Mouse (Mus musculus) midbrain, postnatal 0 days (tissue): Measurements from ENCODE around the gene Sertm1. TPM values are rescaled to one million over a fixed set of nuclear protein-coding genes. Genes with fewer than 3 reads are reported as not detected.

Source experiments
- ATAC-seq: fragments of 200-750 bp; cut with Nextera tagmentation; 2 replicates; pipeline ENCODE4 v1.8.0; 2017; ENCODE audit warnings: moderate number of reproducible peaks, mild to moderate bottlenecking, moderate TSS enrichment, moderate library complexity; ENCODE audit not compliant: low FRiP score
- DNase-seq: peaks from one replicate; pipeline ENCODE4 v3.0.0-alpha.2; 2015; ENCODE audit warnings: low spot score
- H3K27ac ChIP-seq: fragments of 300-500 bp; sonication (generic); 2 replicates; pipeline ENCODE4 v1.5.1; 2014; ENCODE audit warnings: low read depth, mild to moderate bottlenecking, low read length, mixed read lengths
- H3K27me3 ChIP-seq: fragments of 300-500 bp; sonication (generic); 2 replicates; pipeline ENCODE4 v1.6.1; 2014; ENCODE audit warnings: low read length, control low read depth, mixed read lengths; ENCODE audit not compliant: insufficient read depth
- H3K36me3 ChIP-seq: fragments of 300-500 bp; sonication (generic); 2 replicates; pipeline ENCODE4 v1.6.1; 2014; ENCODE audit warnings: low read length, control low read depth, mixed read lengths; ENCODE audit not compliant: insufficient read depth
- H3K4me1 ChIP-seq: fragments of 300-500 bp; sonication (generic); 2 replicates; pipeline ENCODE4 v1.6.1; 2014; ENCODE audit warnings: mild to moderate bottlenecking, control low read depth, antibody characterized with exemption, low read length, mixed read lengths; ENCODE audit not compliant: insufficient read depth
- H3K4me2 ChIP-seq: fragments of 300-500 bp; sonication (generic); 2 replicates; pipeline ENCODE4 v1.6.1; 2014; ENCODE audit warnings: low read depth, mild to moderate bottlenecking, low read length, mixed read lengths; ENCODE audit not compliant: poor library complexity, severe bottlenecking
- H3K4me3 ChIP-seq: fragments of 300-500 bp; sonication (generic); 2 replicates; pipeline ENCODE4 v1.5.1; 2014; ENCODE audit warnings: low read depth, mild to moderate bottlenecking, low read length, moderate library complexity
- H3K9ac ChIP-seq: fragments of 300-500 bp; sonication (generic); replicated peaks from 2 replicates; pipeline ENCODE4 v1.6.1; 2014; ENCODE audit warnings: mild to moderate bottlenecking, low read length, moderate library complexity, mixed read lengths; ENCODE audit not compliant: poor library complexity, severe bottlenecking
- H3K9me3 ChIP-seq: fragments of 300-500 bp; sonication (generic); 2 replicates; pipeline ENCODE4 v1.6.1; 2016; ENCODE audit warnings: low read length, control low read depth
- CTCF ChIP-seq: IDR thresholded peaks from 2 replicates; pipeline ENCODE4 v1.5.1; 2016; ENCODE audit warnings: antibody characterized with exemption, mild to moderate bottlenecking
- WGBS: fragments of 180-500 bp; shearing (Covaris S2); extraction: QIAGEN DNeasy Blood & Tissue Kit; methylation state at CpG from one replicate; pipeline ENCODE4 v1.1.7; 2014; 5-methylcytosine and 5-hydroxymethylcytosine counted together
- polyA plus RNA-seq: library from polyadenylated mRNA; unstranded; fragments of >200 nt; fragmentation: Nextera tagmentation; extraction: Ambion mirVana; gene quantifications from 2 replicates; pipeline ENCODE4 v1.2.1, GENCODE M21; 2015
- total RNA-seq: library from RNA; depleted of rRNA; stranded (reverse); fragments of >200 nt; gene quantifications from 2 replicates; pipeline ENCODE4 v1.2.3, GENCODE M21; 2014; rRNA removed

Gene Sertm1
- 26.7 and 29.0 TPM in 2 replicates for total RNA-seq
- polyA plus RNA-seq = 1.9 and 2.0 TPM in 2 replicates

- Histone ChIP-seq H3K27ac (no peak within 1 kb of the TSS), H3K4me3 (peak within 1 kb of the TSS; percentile 61), H3K4me2 (peak within 1 kb of the TSS; percentile 92), H3K9ac (peak within 1 kb of the TSS; percentile 48), H3K4me1 (no peaks in the 10 kb centered on the region), H3K27me3 (0 out of 2 replicates have a peak, but pooled peaks cover 6% of the 10 kb centered on the region), H3K36me3 (no peaks in the 10 kb centered on the region), H3K9me3 (no peaks in the 10 kb centered on the region)
- ATAC-seq (peak; percentile 95), DNase-seq (peak; percentile 73)
- WGBS = under 1% methylated on average over 38 of the region's 38 CpGs
- peak; percentile 49 for TF ChIP-seq CTCF
Measured at GRCm38 (mm10) chr3:54915643-54916071, at the start of gene Sertm1. Sertm1 (minus strand) TSS chr3:54915887.

- peak overlapping the region; percentile 4; the same call in 1 of the 2 replicates for H3K27ac ChIP-seq
- DNase-seq (no peak), ATAC-seq (no peak)
- H3K27me3 ChIP-seq = no peaks in the 10 kb centered on the region
- 0 out of 2 replicates have a peak, but pooled peaks cover 3% of the 10 kb centered on the region for H3K4me1 ChIP-seq
- H3K4me2 ChIP-seq = no peak overlapping the region
- H3K9ac ChIP-seq = no peak overlapping the region
- 19% methylated on average over 3 of the region's 3 CpGs for WGBS
- no peaks in the 10 kb centered on the region for H3K9me3 ChIP-seq
- TF ChIP-seq CTCF = no peak
- H3K4me3 ChIP-seq = no peak overlapping the region
- no peaks in the 10 kb centered on the region for H3K36me3 ChIP-seq
Measured at GRCm38 (mm10) chr3:54964948-54965506, 49.3 kb upstream of the Sertm1 start.

- Histone ChIP-seq H3K36me3 (no peaks in the 10 kb centered on the region), H3K27me3 (no peaks in the 10 kb centered on the region), H3K4me2 (no peak overlapping the region), H3K9me3 (no peaks in the 10 kb centered on the region), H3K9ac (no peak overlapping the region), H3K4me3 (no peak overlapping the region), H3K4me1 (no peaks in the 10 kb centered on the region), H3K27ac (no peak overlapping the region)
- peak; percentile 33 for DNase-seq
- no peak for TF ChIP-seq CTCF
- 0 out of 2 replicates have a peak, but pooled peaks have one; percentile 23 for ATAC-seq
- 53% methylated on average over 6 of the region's 6 CpGs for WGBS
Measured at GRCm38 (mm10) chr3:54943067-54943810, 27.6 kb upstream of the Sertm1 start.

- Histone ChIP-seq H3K36me3 (no peaks in the 10 kb centered on the region), H3K9me3 (no peaks in the 10 kb centered on the region), H3K27me3 (no peaks in the 10 kb centered on the region), H3K9ac (no peak overlapping the region), H3K27ac (no peak overlapping the region), H3K4me3 (no peak overlapping the region), H3K4me2 (no peak overlapping the region), H3K4me1 (no peaks in the 10 kb centered on the region)
- no peak for TF ChIP-seq CTCF
- 74% methylated on average over 4 of the region's 4 CpGs for WGBS
- DNase-seq (no peak), ATAC-seq (no peak)
Measured at GRCm38 (mm10) chr3:54934535-54934934, 18.8 kb upstream of the Sertm1 start.

- ATAC-seq (no peak), DNase-seq (no peak)
- no peaks in the 10 kb centered on the region for H3K27me3 ChIP-seq
- no peaks in the 10 kb centered on the region for H3K36me3 ChIP-seq
- no peak overlapping the region for H3K4me3 ChIP-seq
- H3K9ac ChIP-seq = no peak overlapping the region
- no peaks in the 10 kb centered on the region for H3K9me3 ChIP-seq
- no peak overlapping the region for H3K4me2 ChIP-seq
- TF ChIP-seq CTCF = peak; percentile 43; the same call in 1 of the 2 replicates
- H3K4me1 ChIP-seq = no peaks in the 10 kb centered on the region
- H3K27ac ChIP-seq = no peak overlapping the region
- 91% methylated on average over 4 of the region's 4 CpGs for WGBS
Measured at GRCm38 (mm10) chr3:54932599-54932998, 16.9 kb upstream of the Sertm1 start.

- no peaks in the 10 kb centered on the region for H3K4me1 ChIP-seq
- no peak overlapping the region for H3K27ac ChIP-seq
- no peak overlapping the region for H3K4me3 ChIP-seq
- 0 out of 2 replicates have a peak, but pooled peaks cover 3% of the 10 kb centered on the region for H3K27me3 ChIP-seq
- H3K9me3 ChIP-seq = no peaks in the 10 kb centered on the region
- no peak for DNase-seq
- H3K4me2 ChIP-seq = no peak overlapping the region
- 82% methylated on average over 3 of the region's 3 CpGs for WGBS
- no peak overlapping the region for H3K9ac ChIP-seq
- no peak for TF ChIP-seq CTCF
- no peak for ATAC-seq
- no peaks in the 10 kb centered on the region for H3K36me3 ChIP-seq
Measured at GRCm38 (mm10) chr3:54920425-54920824, 4.7 kb upstream of the Sertm1 start.
